Mouse (Mus musculus) lung, embryonic 15.5 days (tissue): ENCODE data around the gene Gm10638. TPM values are rescaled to one million over a fixed set of nuclear protein-coding genes. Genes with fewer than 3 reads are reported as not detected.

Source experiments
- polyA plus RNA-seq: library from polyadenylated mRNA; unstranded; fragments of >200 nt; fragmentation: Nextera tagmentation; extraction: Ambion mirVana; gene quantifications from 2 replicates; pipeline ENCODE4 v1.2.1, GENCODE M21; 2015

The Gm10638 gene
- polyA plus RNA-seq, 1 experiment from 2014 or later: 4.0 TPM

Other genes with a start within 250 kb of the Gm10638 start
- 0.20 and 0.24 TPM in 2 replicates for gene Abcc12, start 165.0 kb upstream of the Gm10638 start, polyA plus RNA-seq
- 53.1 and 55.6 TPM in 2 replicates for gene Lonp2, start 121.7 kb upstream of the Gm10638 start, polyA plus RNA-seq
- 49.9 and 50.8 TPM in 2 replicates for gene Siah1a, start 235 bp downstream of the Gm10638 start, polyA plus RNA-seq
- 8.1 and 8.8 TPM in 2 replicates for gene N4bp1, start 139.6 kb downstream of the Gm10638 start, polyA plus RNA-seq